Mouse (Mus musculus) gastrocnemius, postnatal 14 days (tissue): ENCODE measurements around the gene Grm5. TPM values are rescaled to one million over a fixed set of nuclear protein-coding genes. Genes with fewer than 3 reads are reported as not detected.

Experiments
- DNase-seq: peaks from one replicate; pipeline ENCODE4 v3.0.0; 2021; ENCODE audit warnings: mixed read lengths
- intact Hi-C: fragments of 180-260 bp; cut with DNase I; formaldehyde crosslinking; loops from one replicate; pipeline ENCODE4 v1.15.1; 2025; ENCODE audit warnings: low total_unique reads
- long read RNA-seq, 2 experiments: library from polyadenylated mRNA; stranded (forward); transcript quantifications; one replicate each; pipeline ENCODE4 v2.0.0; 2021
- total RNA-seq, 2 experiments: library from RNA; stranded (reverse); gene quantifications; 2 replicates each; pipeline ENCODE4 v1.2.3; 2021

Gene Grm5
- total RNA-seq: under 1 TPM in 1 of 2 experiments, not detected in 1; 0.04 TPM
- long read RNA-seq, experiment 1: 0 reads
- long read RNA-seq, experiment 2: 0 reads

- no peak for DNase-seq
- intact Hi-C loops: no loop called here
These were observed at the start of gene Grm5 for GRCm38 (mm10) chr7:87583868-87584267. Gene Grm5, plus strand, starts transcription at chr7:87584168.

DNA sequence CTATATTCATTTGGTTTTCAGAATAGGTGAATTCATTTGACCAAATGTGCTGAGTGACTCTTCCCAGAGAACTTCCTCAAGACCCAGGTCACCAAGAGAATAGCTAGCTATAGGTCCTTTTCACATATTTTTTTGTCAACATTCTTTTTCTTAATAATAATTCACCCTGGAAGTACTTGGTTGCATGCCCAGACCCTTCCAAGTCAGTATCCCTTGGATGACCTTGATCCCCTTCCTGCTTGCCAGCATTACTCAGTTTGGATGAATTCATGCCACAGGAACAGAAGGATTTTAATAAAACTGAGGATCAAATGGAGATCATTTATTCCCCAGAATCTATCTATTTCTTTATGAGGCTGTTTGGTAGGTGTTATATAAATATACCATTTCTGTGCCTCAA is 44.9 kb upstream of the Grm5 start:
- intact Hi-C loops: no loop called here
- DNase-seq: no peak

DNA sequence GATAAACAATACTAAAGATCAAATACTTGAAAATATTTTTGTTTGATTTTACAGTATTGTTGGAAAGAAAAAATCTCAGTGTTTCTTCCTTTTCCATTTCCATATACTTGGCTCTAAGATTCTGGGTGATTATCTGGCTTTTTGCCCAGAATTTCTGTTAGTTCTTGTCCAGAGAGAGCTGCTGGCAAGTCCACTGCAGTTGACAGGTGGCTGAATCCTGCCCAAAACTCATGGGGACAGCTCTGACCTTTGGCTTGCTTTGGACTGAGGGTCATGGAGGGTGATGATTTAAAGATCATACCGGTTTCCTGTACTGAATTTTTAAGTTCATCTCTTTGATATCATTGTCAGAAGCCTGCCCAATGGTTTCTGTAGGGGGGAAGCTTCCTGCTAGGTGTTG is 18.7 kb upstream of the Grm5 start:
- DNase-seq: no peak
- intact Hi-C loops: no loop called here

GRCm38 (mm10) chr7:87566476-87566875 is 17.5 kb upstream of the Grm5 start:
- no peak for DNase-seq
- intact Hi-C loops: no loop called here

DNA sequence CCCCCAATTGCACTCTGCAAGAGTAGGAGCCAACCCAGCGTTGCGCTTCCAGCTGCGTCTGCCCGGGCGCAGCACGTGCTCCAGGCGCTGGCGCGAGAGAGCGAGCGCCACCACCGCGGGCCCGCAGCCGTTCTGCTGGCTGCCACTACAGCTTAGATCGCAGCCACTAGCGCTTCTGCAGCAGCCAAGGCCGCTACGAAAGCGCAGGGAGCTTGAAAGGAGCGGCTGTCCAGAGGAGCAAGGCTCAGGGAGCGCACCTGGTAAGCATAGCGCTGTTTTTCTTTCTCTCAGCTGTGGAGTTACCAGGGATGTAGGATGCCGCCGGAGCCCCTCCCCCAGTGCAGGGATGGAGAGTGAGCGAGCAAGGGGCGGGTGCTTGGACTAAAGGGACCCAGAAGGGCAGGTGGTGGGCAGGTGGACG is 323 bp downstream of the Grm5 start:
- intact Hi-C loops: no loop called here
- DNase-seq: peak; percentile 3

GRCm38 (mm10) chr7:87586271-87586937 is 2.4 kb downstream of the Grm5 start:
- no peak for DNase-seq
- intact Hi-C loops: no loop called here

DNA sequence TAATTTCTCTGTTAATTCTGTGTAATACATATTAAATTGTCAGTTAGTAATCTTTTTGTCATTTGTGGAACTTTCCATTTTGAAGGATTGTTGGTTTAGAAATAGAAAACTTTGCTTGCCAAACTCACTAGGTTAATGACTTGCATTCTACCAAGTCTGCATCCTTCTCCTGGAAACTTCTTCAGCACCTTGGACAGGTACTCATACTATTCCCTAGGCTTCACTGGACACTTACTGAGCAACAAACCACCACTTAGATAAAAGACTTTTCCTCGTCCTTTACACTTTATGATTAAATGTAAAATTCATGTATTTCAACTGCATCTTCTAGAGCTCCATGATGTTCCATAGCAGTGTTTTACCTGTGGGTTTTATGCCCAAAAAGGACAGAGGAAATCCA is 4.0 kb downstream of the Grm5 start:
- intact Hi-C loops: no loop called here
- DNase-seq: no peak

DNA sequence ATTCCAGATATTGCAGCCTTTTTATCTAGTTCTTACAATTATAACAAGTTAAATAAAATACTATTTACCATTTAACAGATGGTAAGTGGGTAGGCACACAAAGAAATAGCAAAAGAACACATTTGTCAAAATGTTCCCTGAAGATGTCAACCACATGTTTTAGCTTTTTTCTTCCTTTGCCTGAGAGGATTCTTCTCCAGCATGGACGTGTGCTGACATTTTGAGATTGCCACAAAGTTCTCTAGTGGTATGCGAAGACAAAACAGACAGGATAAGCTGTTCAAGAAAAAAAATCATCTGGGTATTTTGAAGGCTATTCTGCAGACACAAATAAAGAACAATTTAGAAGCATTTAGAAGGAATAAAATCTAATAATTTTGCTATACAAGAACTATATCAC is 42.3 kb downstream of the Grm5 start:
- DNase-seq: no peak
- intact Hi-C loops: no loop called here

GRCm38 (mm10) chr7:87635530-87635929 is 51.6 kb downstream of the Grm5 start:
- intact Hi-C loops: no loop called here
- DNase-seq: no peak

DNA sequence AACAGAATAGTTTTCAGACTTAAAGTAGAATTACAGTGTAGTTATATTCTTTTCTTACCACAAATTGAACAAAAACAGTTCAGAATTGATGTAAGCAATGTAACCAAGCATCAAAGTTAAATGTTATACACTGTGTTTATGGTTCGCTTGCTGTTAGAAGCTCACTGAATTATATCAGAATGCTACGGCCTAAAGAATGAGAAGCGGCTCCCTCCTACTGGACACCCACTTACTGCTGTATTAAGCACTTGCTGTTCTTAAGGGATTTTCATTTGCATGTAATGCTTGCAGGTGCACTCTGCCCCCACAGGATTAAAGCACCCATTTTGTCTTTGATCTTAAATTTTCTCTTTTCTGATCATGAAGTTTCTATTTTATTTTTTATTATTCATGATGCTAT is 66.6 kb downstream of the Grm5 start:
- no peak for DNase-seq

GRCm38 (mm10) chr7:87661794-87662193 is 77.8 kb downstream of the Grm5 start:
- intact Hi-C loops: no loop called here
- no peak for DNase-seq

More for the DNA sequence above, 66.6 kb downstream of the Grm5 start:
- intact Hi-C loops: no loop called here

- intact Hi-C loops: no loop called here
- no peak for DNase-seq
These were observed 80.1 kb downstream of the Grm5 start for GRCm38 (mm10) chr7:87664041-87664440.

DNA sequence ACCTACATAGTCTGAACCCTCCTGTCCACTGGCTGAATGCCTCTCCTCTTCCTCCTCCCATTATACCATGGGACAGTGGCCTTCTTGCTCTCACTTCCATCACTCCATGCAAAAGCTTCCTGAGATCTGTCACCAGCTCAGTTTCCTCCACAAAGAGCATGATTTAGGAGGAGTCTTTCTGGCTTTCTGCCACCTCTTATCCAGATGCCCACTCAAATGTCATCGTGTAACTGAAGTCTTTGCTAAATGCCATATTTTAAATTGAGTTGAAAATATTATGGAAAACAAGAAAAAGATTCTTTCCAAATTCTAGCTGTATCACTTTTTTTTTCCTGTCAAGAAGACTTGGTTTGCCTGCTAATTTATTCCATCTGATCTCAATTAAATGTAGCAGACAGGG is 132.4 kb downstream of the Grm5 start:
- no peak for DNase-seq
- intact Hi-C loops: no loop called here

- DNase-seq: no peak
- intact Hi-C loops: no loop called here
These were observed 134.7 kb downstream of the Grm5 start for GRCm38 (mm10) chr7:87718631-87719030.

- no peak for DNase-seq
- intact Hi-C loops: no loop called here
These were observed 150.5 kb downstream of the Grm5 start for GRCm38 (mm10) chr7:87734511-87734910.

DNA sequence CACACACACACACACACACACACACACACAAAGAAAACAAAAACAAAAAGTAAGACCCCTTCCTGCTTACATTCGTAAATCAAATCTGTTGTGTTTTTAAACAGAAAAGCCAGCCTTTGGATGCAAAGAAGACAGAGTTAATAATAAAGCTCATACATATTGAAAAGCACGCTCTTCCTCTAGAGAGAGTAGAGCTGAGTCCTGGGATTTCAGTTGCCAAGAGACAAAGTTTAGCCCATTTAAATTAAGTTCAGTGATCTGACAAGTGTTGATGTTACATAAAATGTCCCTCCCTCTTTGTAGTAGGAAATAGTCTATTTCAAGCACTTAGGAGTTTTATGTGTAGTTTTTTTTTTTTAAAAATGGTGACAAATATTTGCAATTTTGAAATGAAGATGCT is 178.0 kb downstream of the Grm5 start:
- no peak for DNase-seq
- intact Hi-C loops: no loop called here

DNA sequence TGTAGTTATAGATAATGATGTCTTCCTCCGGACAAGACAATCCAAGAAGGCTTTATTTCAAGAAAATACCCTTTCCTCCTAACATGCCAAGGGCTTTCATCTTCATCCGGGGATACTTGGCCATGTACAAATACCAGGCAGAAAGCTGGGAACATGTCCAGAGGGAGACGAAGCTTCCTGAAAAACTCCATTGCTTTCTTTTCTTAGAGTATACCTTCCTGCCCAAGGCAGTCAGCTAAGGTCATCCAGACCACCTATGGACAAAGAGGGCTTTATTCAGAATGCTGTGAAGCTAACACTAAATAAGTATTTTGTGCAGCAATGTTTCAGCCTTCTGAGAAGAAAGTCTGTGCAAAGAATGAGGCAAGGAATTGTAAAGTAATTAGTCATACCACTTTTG is 178.4 kb downstream of the Grm5 start:
- intact Hi-C loops: no loop called here
- no peak for DNase-seq

- intact Hi-C loops: no loop called here
- DNase-seq: no peak
These were observed 203.6 kb downstream of the Grm5 start for GRCm38 (mm10) chr7:87787560-87787959.

GRCm38 (mm10) chr7:87788963-87789362 is 205.0 kb downstream of the Grm5 start:
- intact Hi-C loops: no loop called here
- no peak for DNase-seq

GRCm38 (mm10) chr7:87793896-87794295 is 209.9 kb downstream of the Grm5 start:
- DNase-seq: no peak
- intact Hi-C loops: no loop called here

DNA sequence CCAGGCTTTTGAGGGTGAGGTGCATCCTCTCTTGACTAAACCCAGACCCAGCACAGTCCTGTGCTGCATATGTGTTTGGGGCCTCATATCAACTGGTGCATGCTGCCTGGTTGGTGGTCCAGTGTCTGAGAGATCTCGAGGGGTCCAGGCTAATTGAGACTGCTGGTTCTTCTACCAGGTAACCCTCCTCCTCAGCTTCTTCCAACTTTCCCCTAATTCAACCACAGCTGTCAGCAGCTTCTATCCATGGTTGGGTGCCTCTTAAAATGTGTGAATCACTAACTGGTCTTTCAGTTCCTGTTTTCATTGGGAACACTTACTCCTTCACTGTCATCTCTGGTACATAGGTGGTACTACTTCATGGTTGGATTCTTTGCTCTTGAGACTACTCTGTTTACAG is 240.9 kb downstream of the Grm5 start:
- DNase-seq: no peak
- intact Hi-C loops: no loop called here

DNA sequence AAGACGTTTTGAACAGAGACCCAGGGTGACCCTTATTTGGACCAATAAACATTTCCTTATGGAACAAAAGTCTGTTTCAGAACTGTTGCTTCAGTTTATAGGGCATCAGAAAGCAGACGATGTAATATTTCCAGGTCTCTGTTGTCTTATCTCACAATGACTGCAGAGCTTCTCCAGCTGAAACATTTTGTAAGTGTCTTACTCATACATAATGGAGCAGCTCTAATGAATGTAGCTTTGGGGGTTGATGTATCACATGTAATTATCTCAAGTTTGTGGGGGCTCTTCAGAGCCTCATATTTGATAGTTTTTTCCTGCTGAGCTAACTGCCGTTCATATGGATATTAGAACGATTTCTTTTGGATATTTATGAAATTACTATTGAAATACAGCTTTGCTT is 250.7 kb downstream of the Grm5 start:
- DNase-seq: no peak
- intact Hi-C loops: no loop called here
